Mouse (Mus musculus) cerebellum, adult 2 months (tissue): ENCODE measurements around the gene Fam208b.

Experiments used
- CTCF ChIP-seq: fragments of 200-500 bp; IDR thresholded peaks from 2 replicates; pipeline ENCODE4 v1.5.1; 2011; ENCODE audit warnings: low read depth, mild to moderate bottlenecking, control low read depth, low read length, moderate library complexity, borderline replicate concordance; ENCODE audit not compliant: insufficient read depth
- POLR2A ChIP-seq: fragments of 200-500 bp; IDR thresholded peaks from 2 replicates; pipeline ENCODE4 v1.6.1; 2011; ENCODE audit warnings: low read length, control low read depth, borderline replicate concordance; ENCODE audit not compliant: insufficient read depth

DNA sequence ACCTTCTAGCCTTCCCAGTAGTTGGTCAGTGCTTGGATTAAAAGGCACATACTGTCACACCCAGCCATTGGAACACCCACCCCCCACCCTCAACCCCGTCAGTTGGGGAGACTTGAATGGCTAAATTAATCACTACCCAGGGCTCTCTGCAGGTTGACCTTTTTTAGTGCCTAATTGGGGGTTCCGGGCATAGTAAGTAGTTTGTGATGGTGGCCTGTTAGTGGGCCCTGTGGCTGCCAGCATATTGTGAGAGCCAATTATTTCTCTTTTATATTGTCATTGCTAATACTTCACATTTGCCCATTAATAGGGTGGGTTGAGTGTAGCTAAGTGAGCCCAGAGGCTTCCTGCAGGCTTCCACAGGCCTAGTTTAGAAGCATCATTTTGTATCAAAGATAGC is 70.7 kb downstream of the Fam208b start:
- TF ChIP-seq POLR2A (no peak), CTCF (no peak)
